Mouse (Mus musculus) midbrain, postnatal 0 days (tissue): ENCODE results near the gene Agap3. TPM values are rescaled to one million over a fixed set of nuclear protein-coding genes. Genes with fewer than 3 reads are reported as not detected.

Experiments used
- ATAC-seq: fragments of 200-750 bp; cut with Nextera tagmentation; 2 replicates; pipeline ENCODE4 v1.8.0; 2017; ENCODE audit warnings: moderate number of reproducible peaks, mild to moderate bottlenecking, moderate TSS enrichment, moderate library complexity; ENCODE audit not compliant: low FRiP score
- DNase-seq: peaks from one replicate; pipeline ENCODE4 v3.0.0-alpha.2; 2015; ENCODE audit warnings: low spot score
- H3K27ac ChIP-seq: fragments of 300-500 bp; sonication (generic); 2 replicates; pipeline ENCODE4 v1.5.1; 2014; ENCODE audit warnings: low read depth, mild to moderate bottlenecking, low read length, mixed read lengths
- H3K27me3 ChIP-seq: fragments of 300-500 bp; sonication (generic); 2 replicates; pipeline ENCODE4 v1.6.1; 2014; ENCODE audit warnings: low read length, control low read depth, mixed read lengths; ENCODE audit not compliant: insufficient read depth
- H3K36me3 ChIP-seq: fragments of 300-500 bp; sonication (generic); 2 replicates; pipeline ENCODE4 v1.6.1; 2014; ENCODE audit warnings: low read length, control low read depth, mixed read lengths; ENCODE audit not compliant: insufficient read depth
- H3K4me1 ChIP-seq: fragments of 300-500 bp; sonication (generic); 2 replicates; pipeline ENCODE4 v1.6.1; 2014; ENCODE audit warnings: mild to moderate bottlenecking, control low read depth, antibody characterized with exemption, low read length, mixed read lengths; ENCODE audit not compliant: insufficient read depth
- H3K4me2 ChIP-seq: fragments of 300-500 bp; sonication (generic); 2 replicates; pipeline ENCODE4 v1.6.1; 2014; ENCODE audit warnings: low read depth, mild to moderate bottlenecking, low read length, mixed read lengths; ENCODE audit not compliant: poor library complexity, severe bottlenecking
- H3K4me3 ChIP-seq: fragments of 300-500 bp; sonication (generic); 2 replicates; pipeline ENCODE4 v1.5.1; 2014; ENCODE audit warnings: low read depth, mild to moderate bottlenecking, low read length, moderate library complexity
- H3K9ac ChIP-seq: fragments of 300-500 bp; sonication (generic); replicated peaks from 2 replicates; pipeline ENCODE4 v1.6.1; 2014; ENCODE audit warnings: mild to moderate bottlenecking, low read length, moderate library complexity, mixed read lengths; ENCODE audit not compliant: poor library complexity, severe bottlenecking
- H3K9me3 ChIP-seq: fragments of 300-500 bp; sonication (generic); 2 replicates; pipeline ENCODE4 v1.6.1; 2016; ENCODE audit warnings: low read length, control low read depth
- CTCF ChIP-seq: IDR thresholded peaks from 2 replicates; pipeline ENCODE4 v1.5.1; 2016; ENCODE audit warnings: antibody characterized with exemption, mild to moderate bottlenecking
- WGBS: fragments of 180-500 bp; shearing (Covaris S2); extraction: QIAGEN DNeasy Blood & Tissue Kit; methylation state at CpG from one replicate; pipeline ENCODE4 v1.1.7; 2014; 5-methylcytosine and 5-hydroxymethylcytosine counted together
- polyA plus RNA-seq: library from polyadenylated mRNA; unstranded; fragments of >200 nt; fragmentation: Nextera tagmentation; extraction: Ambion mirVana; gene quantifications from 2 replicates; pipeline ENCODE4 v1.2.1, GENCODE M21; 2015
- total RNA-seq: library from RNA; depleted of rRNA; stranded (reverse); fragments of >200 nt; gene quantifications from 2 replicates; pipeline ENCODE4 v1.2.3, GENCODE M21; 2014

The Agap3 gene
- total and polyA plus RNA-seq, 2 experiments from 2014 or later = 120 to 282 TPM

DNA sequence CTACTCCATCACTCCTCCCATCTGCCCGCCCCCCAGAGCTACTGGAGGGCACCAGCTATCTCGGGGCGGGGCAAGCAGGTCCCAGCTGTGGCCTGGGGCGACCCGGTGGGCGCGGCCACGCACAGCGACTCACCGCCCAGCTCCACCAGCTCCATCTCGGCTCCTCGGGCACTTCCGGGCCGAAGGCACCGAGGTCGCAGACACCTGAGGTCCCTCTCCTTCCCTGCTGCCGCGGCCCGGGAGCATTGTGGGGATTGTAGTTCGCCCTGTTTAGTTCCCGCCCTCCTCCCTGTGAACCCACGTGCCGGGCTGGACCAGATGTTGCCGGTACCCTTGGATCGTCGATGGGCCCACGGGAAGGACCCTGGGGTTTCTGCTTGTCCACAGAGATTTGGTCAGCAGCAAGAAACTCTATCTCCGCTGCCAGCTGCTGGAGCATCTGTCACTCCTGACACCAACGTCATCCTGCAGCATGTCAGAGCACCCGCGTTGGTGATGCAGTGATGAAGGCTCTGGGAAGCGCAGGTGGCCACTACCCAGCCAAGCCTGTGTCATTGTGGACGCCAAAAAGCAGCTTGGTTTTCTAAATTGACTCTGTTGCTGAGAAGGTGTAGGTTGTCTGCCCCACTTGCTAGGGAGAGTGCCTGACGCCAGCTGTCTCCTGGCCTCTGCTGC is 4.2 kb upstream of the Agap3 start, which contains the start of gene Tmub1:
TSS of gene Tmub1 (minus strand) at position 231 of the 675 bp plus-strand sequence.
- peak; percentile 79 for DNase-seq
- TF ChIP-seq CTCF = no peak
- H3K27me3 ChIP-seq = no peaks in the 10 kb centered on the region
- H3K27ac ChIP-seq = peak within 1 kb of the TSS; percentile 57
- H3K36me3 ChIP-seq = peaks cover 3% of the 10 kb centered on the region; the same call in 1 of the 2 replicates
- no peaks in the 10 kb centered on the region for H3K9me3 ChIP-seq
- H3K4me3 ChIP-seq = peak within 1 kb of the TSS; percentile 70
- H3K4me2 ChIP-seq = peak within 1 kb of the TSS; percentile 92
- peak within 1 kb of the TSS; percentile 66 for H3K9ac ChIP-seq
- ATAC-seq = peak; percentile 64
- whole genome bisulfite sequencing = 1% methylated on average over 34 of the region's 34 CpGs
- peaks cover 16% of the 10 kb centered on the region for H3K4me1 ChIP-seq

DNA sequence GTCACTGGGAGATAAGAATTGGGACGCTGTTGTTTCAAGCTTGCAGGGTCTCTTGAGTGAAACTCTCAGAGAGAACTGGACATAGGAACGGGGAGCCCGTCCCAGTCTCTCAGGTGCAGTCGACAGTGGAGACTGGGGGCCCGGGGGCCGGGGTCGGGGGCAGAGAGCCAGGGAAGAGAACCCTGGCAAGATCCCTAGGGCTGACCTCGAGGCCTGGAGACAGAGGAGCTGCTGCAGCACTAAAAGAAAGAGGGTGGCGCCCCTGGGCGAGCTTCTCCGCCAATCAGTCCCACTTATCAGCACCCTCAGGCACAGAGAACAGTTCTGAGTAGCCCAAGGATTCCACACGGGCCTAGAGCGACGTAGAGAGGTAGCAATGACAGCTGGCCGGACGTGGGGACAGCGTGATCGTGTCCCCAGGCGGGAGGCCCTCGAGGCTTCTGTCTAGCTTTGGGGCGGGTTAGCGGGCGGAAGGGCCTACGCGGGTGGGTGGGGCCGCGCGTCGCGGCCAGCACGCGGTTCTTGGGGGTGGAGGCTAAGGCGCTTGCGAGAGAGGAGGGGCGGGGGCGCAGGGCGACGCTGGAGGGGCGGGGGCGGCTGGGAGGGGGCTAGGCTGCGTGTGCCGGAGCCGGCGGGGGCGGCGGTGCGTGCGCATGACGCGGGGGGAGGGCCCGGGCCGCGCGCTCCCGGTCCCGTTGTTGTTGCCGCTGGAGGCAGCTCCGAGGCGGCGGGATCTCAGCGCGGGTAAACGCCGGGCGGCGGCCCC is 530 bp upstream of the Agap3 start:
- H3K9ac ChIP-seq = peak overlapping the region; percentile 91
- H3K4me1 ChIP-seq = peaks cover 27% of the 10 kb centered on the region
- no peaks in the 10 kb centered on the region for H3K36me3 ChIP-seq
- WGBS = 2% methylated on average over 29 of the region's 66 CpGs
- H3K4me2 ChIP-seq = peak overlapping the region; percentile 98
- peak overlapping the region; percentile 65 for H3K4me3 ChIP-seq
- no peaks in the 10 kb centered on the region for H3K27me3 ChIP-seq
- H3K27ac ChIP-seq = peak overlapping the region; percentile 86
- H3K9me3 ChIP-seq = no peaks in the 10 kb centered on the region
- DNase-seq (peak; percentile 92), ATAC-seq (peak; percentile 77)
- no peak for TF ChIP-seq CTCF

DNA sequence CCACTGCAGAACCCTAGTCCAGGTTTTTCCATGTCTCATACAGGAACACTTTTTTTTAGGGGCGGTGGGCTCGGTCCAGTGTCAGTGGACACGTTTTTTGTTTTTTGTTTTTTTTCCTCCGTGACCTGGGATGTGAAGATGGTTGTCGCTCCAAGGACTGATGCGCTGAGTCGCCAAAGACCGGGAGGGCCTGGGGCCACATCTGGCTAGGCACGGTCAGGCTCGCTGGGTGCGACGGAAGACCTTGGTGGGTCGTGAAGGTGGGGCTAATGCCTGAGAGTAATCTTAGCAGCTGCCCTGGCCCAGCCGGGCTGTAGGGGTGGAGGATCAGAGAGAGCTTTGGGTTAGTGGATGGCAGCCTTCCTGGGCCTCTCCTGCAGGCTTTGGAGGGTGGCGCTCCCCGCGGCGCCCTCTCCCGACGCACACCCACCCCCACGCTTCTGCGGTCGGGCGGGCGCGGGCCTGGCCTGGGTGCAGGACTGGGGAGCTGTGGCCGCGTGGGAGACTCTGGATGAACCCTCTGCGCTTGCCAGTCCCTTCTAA is 785 bp downstream of the Agap3 start:
- TF ChIP-seq CTCF = 0 out of 2 replicates have a peak, but pooled peaks have one; percentile 2
- Histone ChIP-seq H3K27me3 (no peaks in the 10 kb centered on the region), H3K4me3 (peak overlapping the region; percentile 65), H3K9me3 (no peaks in the 10 kb centered on the region), H3K4me2 (peak overlapping the region; percentile 98), H3K4me1 (peaks cover 27% of the 10 kb centered on the region), H3K9ac (peak overlapping the region; percentile 91), H3K36me3 (no peaks in the 10 kb centered on the region), H3K27ac (peak overlapping the region; percentile 86)
- DNase-seq (no peak), ATAC-seq (no peak; the same call in 1 of the 2 replicates)
- under 1% methylated on average over 29 of the region's 29 CpGs for WGBS

DNA sequence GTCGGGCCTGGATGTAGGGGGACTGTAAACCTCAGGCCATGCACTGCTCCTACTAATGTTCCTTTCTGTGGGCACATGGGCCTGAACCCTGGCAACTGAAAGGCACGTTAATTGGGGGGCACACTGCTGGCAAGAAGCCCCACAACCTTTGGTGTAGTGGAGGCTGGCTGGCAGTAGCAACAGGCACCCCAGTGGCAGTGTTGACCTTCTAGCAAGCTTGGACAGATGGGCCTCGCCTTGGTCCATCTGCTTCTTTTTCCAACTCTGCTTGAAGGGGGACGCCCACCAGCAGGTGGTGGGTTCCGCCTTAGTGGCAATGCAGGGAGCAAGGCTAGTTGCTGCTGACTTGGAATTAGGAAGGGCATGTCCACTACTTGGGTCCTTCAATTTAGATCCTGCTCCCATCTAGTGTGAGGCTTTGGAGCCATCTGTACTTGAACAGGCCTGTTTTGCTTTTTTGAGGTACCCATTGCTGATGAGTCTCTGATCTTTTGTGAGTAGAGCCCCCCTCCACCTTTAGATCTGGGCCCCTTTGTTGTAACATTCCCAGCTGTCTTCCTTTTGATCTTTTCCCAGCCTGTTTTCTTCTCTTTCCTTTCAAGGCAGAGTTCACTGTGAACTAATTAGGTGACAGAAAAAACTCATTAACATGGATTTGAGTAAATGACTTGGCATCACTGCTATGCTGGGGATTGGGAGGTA is 1.5 kb downstream of the Agap3 start:
- Histone ChIP-seq H3K4me3 (peak overlapping the region; percentile 65), H3K9me3 (no peaks in the 10 kb centered on the region), H3K4me2 (peak overlapping the region; percentile 98), H3K9ac (peak overlapping the region; percentile 91), H3K36me3 (no peaks in the 10 kb centered on the region), H3K27me3 (no peaks in the 10 kb centered on the region), H3K4me1 (peaks cover 22% of the 10 kb centered on the region), H3K27ac (peak overlapping the region; percentile 86)
- ATAC-seq = no peak; the same call in 1 of the 2 replicates
- 0 out of 2 replicates have a peak, but pooled peaks have one; percentile 15 for TF ChIP-seq CTCF
- DNase-seq = peak; percentile 64
- WGBS = 2% methylated on average over 5 of the region's 5 CpGs

DNA sequence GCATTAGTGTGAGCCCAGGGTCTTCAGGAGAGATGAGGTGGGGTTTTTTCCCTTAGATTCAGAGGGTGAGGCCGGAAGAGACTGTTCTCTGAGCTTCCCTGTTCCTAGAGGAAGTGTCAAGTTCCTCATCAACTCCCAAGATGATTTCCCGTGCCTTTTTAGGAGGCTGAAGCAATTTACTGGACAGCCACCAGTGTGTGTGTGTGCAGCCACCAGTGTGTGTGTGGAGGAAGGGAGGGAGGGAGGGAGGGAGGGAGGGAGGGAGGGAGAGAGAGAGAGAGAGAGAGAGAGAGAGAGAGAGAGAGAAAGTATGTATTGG is 2.0 kb downstream of the Agap3 start:
- WGBS = 9% methylated on average over 2 of the region's 2 CpGs
- DNase-seq (no peak), ATAC-seq (no peak)
- no peak for TF ChIP-seq CTCF
- H3K27me3 ChIP-seq = no peaks in the 10 kb centered on the region
- H3K4me2 ChIP-seq = peak overlapping the region; percentile 98
- H3K4me3 ChIP-seq = peak overlapping the region; percentile 65
- peaks cover 22% of the 10 kb centered on the region; the same call in 1 of the 2 replicates for H3K4me1 ChIP-seq
- H3K9ac ChIP-seq = peak overlapping the region; percentile 91; the same call in 1 of the 2 replicates
- H3K27ac ChIP-seq = no peak overlapping the region
- no peaks in the 10 kb centered on the region for H3K9me3 ChIP-seq
- no peaks in the 10 kb centered on the region for H3K36me3 ChIP-seq
